In the genomic region with DNA sequence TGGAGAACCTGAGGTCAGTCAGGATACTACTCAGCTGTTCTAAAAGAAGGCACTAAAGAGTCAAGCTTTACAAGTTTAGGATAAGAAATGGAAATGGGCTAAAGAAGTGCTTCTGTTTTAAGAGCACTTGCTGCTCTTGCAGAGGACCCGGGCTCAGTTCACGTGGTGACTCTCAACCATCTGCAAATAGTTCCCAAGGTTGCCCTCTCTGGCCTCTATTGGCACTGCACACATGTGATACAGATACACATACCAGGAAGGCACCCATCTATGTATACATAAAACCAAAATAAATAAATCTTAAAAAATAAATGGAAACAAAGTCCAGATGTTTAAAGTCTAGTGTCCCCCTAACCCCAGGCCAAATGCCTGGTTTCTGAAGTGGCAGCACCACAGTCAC, we compare ENCODE assay signal across 10 mouse cellular contexts.
"Had no signal": no experiment of that assay in that cellular context is flagged by ENCODE, and none has a peak within 500 bp of the region (broad histone marks: within the 10 kb centered on the region; RNA-seq: fewer than 3 reads in every experiment).

No protein-coding gene starts in this region.

- DNase-seq: kidney, adult 2 months; kidney, postnatal 25 days; left cerebral cortex, postnatal 4 days; liver, postnatal 0 days; lung, embryonic 14.5 days; lung, postnatal 36 days; thymus, postnatal 25 days had no signal

- ATAC-seq: intestine, postnatal 0 days; liver, postnatal 0 days; lung, postnatal 0 days; midbrain, embryonic 16.5 days had no signal
